Mouse (Mus musculus): Measurements from ENCODE around the gene Bcas3.
A peak's percentile ranks its signal among the peaks of the same experiment; 100 is the strongest.

Bcas3 gene

DNA sequence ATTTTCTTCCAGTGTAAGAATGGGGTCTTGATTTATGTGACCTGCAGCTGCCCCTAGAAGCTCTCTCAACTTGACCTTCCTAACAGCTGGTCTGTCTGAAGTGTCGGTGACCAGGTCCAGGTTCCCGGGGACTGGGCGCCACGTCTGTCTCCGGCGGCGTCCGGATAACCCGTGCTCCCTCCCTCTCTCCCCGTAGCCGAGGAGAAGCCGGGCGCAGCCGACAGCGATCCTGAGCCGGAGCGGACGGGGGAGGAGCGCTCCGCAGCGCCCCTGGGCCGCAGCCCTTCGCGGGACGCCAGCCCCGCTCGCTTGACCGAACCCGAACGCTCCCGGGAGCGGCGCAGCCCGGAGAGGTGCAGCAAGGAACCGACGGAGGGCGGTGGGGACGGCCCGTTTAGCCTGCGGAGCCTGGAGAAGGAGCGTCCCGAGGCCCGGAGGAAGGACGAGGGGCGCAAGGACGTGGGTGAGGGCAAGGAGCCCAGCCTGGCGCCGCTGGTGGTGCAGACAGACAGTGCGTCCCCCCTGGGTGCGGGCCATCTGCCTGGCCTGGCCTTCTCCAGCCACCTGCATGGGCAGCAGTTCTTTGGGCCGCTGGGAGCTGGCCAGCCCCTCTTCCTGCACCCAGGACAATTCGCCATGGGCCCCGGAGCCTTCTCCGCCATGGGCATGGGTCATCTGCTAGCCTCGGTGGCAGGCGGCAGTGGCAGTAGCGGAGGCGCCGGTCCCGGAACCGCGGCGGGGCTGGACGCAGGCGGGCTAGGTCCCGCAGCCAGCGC is 484.9 kb downstream of the Bcas3 start:
- peak; percentile 63 to 85 for DNase-seq (ENCODE audit: inconsistent age in 2 of 2, low spot score in 1 of 2)

DNA sequence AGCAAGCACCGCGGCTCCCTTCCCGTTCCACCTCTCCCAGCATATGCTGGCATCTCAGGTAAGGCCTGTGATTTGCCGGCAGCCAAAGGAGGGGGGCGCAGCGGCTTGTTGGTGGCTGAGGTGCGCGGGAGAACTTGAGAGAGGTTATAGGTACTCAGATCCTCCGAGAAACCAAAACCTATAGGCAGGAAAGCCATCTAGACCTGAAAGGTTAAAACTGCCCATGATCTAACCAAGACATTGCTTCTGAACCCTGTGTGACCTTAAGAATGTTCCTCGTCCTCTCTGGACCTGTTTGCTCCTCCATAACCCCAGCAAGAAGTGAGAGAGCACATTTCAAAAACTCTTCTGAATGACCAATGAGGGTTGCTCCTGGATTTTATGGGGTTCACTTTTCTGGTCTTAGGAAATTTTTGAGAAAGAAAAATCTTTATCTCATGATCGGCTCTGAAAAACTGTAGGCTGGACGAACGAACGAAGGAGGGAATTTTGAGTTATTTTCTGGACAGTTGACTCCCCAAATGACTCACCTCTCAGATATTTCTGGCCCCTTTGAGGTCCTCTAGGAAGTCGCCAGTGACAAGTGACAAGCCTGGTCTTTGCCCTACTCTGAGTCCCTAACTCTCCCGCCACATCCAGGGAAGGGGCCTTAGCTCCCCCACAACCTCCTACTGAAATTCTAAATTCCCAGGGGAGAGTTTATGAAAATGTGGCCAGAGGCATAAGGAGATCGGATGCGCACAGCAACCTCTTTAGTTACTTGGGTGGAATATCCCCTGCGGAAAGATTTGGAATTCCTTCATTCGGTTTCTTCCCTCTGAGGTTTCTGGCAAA is 485.7 kb downstream of the Bcas3 start:
- DNase-seq (ENCODE audit: inconsistent age in 2 of 2, low spot score in 1 of 2): peak; percentile 42 to 76

DNA sequence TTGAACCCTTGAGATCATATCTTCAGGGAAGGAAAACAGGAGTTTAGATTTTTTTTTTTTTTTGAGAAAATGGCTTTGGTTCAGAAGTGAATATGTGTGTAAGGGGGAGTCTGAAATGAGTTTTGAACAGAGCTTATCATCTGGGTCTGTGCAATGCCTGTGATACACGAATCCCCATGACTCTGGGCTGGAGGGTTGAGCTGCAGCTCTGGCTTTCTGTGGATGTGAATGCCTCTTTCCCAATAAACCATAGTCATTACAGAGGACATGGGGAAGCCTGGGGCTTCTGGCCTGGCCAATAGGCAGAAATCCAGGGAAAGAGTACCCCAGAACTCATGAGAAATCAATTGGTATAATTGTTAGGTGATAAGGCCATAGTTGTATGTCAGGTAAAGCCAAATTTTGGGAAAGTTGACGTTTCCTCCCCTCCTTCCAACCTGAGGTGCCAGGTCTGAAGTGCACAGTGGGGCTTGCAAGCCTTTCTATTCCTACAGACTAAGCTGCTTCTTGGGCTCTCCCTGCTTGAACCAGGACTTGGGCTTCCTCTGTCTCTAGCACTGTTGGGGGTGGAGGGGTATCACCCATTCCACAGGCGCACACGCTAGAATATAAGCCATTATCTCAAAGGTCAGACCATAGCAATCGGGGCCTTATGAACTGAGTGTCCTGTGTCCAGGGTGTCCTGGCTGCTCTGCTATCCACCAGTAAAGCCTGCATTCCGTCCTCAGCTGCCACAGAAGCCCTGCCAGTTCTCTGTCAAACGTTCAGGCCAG is 486.5 kb downstream of the Bcas3 start:
- DNase-seq (ENCODE audit: inconsistent age in 2 of 2, low spot score in 1 of 2): no peak

DNA sequence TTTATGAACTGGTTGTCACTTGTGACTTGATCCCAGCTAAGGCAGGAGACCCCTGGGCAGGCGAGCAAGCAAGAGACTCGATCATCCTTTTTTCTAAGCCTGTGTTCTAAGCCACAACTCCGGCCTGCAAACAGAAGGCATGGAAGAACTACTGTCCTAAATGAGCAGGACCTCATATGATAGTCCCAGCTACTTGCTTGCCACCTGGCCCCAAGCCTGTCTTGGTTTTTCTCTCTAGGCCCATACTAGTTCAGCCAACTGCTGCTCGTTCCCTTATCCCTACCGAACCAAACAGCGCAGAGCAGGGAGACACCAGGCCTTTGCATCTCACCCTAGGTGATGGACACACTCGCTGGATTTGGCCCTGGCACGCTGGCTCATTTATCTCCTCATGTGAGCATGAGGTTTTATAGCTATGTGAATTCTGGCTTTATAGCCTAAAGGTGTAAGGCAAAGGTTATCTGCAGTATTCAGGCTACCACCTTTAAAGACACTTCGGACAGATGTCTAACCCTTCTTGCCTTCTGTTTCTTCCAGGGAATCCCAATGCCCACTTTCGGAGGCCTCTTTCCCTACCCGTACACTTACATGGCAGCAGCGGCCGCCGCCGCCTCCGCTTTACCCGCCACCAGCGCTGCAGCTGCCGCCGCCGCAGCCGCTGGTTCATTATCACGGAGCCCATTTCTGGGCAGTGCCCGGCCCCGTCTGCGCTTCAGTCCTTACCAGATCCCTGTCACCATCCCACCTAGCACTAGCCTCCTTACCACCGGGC is 487.2 kb downstream of the Bcas3 start:
- peak; percentile 48 to 73 for DNase-seq (ENCODE audit: inconsistent age in 2 of 2, low spot score in 1 of 2)

DNA sequence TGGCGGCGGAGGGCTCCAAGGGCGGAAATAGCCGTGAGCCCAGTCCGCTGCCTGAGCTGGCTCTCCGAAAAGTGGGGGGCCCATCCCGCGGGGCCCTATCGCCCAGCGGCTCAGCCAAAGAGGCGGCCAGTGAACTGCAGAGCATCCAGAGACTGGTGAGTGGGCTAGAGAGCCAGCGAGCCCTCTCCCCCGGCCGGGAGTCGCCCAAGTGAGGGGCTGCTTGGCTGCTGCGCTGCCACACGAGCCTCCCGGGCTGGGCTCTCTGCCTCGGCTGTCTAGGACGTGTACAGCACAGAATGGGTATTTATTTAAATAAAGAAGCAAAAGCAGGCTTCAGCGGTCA is 487.8 kb downstream of the Bcas3 start:
- peak; percentile 39 to 73 for DNase-seq (ENCODE audit: inconsistent age in 2 of 2, low spot score in 1 of 2)

DNA sequence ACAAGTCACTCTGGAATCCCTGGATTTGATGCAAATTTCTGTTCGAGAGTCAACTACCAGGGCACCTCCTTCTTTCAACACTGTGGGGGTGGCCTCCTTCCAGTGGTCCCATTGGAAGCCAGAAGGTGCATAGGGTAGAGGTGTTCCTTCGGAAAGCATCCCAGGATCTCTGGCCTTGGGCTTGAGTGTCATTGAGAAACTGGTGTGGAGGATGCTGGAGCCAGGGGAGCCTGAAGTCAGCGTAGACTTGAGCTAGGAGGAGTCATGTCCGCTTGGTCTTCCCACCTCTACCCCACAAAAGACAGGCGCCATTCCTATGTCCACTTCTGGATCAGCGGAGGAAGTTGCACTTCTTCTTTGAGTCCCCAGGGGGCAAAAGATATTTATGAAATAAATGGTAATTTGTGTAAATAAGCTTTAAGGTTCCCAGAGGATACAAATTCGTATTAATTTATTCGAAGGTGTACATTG is 488.3 kb downstream of the Bcas3 start:
- peak; percentile 32 to 76 for DNase-seq (ENCODE audit: inconsistent age in 2 of 2, low spot score in 1 of 2)

DNA sequence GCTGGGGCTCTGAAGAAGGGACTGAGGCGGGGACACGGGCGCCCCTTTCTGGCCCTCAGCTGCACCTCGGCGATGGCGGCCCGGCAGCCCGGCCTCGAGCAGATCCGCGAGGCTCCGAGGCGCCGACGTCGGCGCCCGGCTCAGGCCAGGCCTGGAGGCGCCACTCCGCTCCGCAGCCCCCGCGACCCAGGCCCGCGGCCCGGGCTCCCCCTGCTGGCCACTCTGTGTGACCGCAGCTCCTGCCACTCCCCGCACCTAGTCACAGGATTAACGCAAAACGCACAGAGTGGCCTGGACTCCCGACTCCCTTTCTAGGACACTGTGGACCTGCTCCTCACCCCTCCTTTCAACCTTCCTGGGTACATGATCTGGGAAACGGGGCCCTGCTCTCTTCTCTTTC is 489.0 kb downstream of the Bcas3 start:
- DNase-seq (ENCODE audit: inconsistent age in 2 of 2, low spot score in 1 of 2): peak; percentile 84 to 92

DNA sequence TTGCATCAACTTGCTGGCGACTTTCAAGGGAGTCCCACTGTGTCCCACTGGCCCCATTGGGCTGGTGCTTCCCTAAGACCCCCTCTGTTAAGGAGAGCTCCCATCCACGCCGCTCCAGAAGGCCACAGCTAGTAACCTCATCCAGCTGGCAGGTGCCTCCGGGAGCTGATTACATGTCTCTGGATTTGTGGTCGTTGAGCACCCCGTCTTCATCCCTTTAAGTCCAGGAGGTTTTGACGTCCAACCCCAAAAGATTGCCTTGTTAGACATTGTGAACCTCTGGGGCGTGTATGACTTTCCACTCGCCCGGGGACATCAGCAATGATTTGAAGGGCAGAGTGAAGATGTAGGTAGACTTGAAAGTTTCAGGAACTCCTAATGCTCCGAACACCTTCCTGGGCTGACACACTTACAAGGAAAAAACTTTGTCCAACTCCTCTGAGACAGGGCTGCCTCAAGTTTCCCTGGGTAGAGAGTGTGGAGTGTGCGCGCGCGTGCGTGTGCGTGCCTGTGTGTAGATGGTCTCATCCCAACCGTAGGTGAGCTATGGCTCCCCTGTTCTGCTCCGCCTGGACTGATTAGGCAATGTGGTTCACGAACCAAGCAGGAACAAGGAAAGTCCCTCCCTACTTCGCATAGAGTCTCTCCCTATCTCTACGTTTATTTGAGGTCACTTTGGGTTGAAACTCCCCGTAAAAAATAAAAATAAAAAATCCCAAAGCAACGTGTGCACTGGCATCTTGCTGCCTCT is 489.8 kb downstream of the Bcas3 start:
- DNase-seq (ENCODE audit: inconsistent age in 2 of 2, low spot score in 1 of 2): peak in 1 of 2 experiments; percentile 45

DNA sequence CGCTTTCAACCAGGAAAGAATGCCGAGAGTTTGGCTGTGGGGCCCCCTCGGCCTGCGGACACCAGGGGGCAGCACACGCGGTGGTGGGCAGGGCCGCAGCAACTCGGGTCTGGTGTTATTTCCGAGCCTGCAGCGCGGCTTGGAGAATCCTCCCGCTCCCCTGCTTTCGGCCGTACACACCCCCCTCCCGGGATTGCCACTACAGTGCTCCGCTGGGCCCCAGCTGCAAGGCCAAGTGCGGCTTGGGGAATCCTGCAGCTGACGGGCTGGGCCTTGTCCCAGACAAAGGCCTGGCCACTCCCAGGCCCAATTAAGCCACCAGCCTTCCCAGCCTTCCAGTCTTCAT is 490.4 kb downstream of the Bcas3 start:
- DNase-seq (ENCODE audit: inconsistent age in 2 of 2, low spot score in 1 of 2): peak; percentile 88 to 94

DNA sequence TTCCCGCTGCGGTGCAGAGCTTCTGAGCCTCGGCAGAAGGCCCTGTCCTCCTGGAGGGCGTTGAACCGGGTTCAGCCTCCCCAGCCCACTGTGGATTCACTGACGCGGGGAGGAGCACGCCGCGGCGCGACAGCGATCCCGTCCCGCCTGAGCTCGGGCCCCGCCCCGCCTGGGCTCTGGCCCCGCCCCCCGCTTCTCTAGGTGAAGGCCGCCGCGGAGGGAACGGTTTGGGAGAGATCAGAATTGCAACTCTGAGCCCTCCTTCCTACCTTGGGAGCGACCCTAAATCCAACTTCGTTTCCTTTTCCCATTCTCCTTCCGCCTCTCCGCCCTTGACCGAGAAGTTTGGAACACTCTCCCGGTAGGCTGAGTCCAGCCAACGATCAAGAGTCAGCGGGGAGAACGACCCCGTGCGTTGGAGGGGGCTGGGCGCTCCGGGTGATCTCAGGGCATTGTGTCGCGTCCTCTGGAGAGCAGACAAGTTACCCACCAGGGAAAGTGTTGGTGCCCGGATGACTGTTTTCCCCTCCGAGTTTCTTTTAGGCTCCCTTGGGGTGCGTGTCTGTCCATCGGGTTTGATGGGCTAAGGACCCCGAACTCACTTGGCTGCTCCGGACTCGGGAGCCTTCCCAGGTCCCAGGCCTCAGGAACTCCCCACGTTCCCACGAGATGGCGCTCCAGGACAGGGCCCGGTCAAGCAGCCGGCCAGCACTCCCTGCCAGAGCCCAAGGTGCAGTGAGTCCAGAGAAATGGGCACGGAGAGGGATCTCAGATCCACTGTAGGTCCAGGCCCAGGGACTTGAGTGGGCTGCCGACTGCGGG is 491.4 kb downstream of the Bcas3 start:
- peak; percentile 93 to 97 for DNase-seq (ENCODE audit: inconsistent age in 2 of 2, low spot score in 1 of 2)

DNA sequence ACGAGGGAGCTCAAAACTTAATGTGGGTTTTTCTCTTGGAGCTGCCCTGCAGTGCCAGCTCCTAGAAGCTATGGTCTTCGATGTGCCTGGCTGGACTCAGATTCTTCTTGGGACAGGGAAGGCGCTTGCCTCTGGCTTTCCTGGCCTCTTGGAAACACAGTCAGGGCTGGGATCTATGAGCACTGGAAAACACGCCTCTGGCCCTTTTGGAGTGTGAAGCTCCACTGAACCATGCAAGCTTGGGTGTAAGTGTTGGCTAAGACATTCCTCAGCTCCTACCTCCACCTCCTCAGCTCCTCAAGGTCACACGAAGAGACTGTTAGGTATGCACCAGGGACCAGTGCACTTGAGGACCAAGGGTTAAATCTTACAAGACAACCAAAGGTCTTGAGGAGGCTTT is 492.0 kb downstream of the Bcas3 start:
- DNase-seq (ENCODE audit: inconsistent age in 2 of 2, low spot score in 1 of 2): no peak

DNA sequence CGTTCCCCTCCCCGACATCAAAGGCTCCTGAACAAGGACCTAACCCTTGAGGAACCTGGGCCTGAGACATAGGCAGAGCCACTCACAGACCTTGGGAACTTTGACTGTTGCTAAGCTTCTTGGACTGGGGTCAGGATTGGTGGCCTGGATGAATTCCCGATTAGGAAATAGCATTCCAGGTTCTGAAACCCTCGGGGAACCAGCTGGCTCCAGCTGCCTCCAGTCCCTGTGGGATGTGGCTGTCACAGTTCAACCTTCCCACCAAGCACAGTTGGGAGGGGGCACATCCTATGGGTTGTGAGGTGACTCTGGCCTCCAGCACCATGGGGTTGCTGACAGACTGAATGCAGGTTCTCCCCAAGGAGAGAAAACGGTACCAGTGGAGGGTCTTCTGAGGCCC is 493.0 kb downstream of the Bcas3 start:
- peak in 1 of 2 experiments; percentile 23 for DNase-seq (ENCODE audit: inconsistent age in 2 of 2, low spot score in 1 of 2)

DNA sequence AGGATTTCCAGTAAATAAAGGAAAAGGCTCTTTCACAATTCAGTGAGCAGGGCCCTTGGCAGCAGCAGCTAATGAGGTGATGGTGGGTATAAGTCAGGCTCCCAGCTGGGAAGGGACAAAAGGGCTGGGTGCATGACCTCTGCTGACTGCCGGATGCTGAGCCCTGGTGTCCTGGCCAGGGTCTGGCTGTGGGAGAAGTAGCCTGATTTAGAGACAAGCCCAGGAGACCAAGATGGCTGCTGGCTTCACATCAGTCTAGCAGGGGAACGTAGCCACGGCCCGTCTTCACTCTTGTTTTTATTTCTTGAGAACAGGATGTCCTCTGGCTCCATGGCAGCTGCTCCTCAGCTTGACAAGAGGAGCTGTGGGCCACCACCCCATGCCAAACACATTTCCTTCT is 493.5 kb downstream of the Bcas3 start:
- peak; percentile 52 to 70 for DNase-seq (ENCODE audit: inconsistent age in 2 of 2, low spot score in 1 of 2)

DNA sequence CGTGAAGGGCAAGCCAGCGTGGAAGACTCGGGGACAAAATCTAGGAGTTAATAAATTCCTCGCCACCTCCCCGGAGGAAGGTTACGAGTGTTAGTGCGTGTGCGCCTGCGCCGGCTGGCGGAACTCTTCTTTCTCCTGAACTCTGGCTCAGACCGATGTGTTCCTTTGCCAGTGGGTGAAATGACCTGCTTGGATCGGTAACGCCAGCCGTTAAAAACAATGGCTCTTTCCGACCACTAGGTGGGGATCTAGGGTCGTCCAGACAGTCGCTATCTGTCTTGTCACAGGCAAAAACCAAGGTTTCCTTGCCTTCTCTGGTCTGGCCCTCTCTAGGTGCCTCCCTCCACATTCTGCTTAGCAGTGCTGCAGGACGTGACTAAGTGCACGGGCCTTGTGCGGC is 496.1 kb downstream of the Bcas3 start:
- DNase-seq (ENCODE audit: inconsistent age in 2 of 2, low spot score in 1 of 2): peak; percentile 82 to 93

DNA sequence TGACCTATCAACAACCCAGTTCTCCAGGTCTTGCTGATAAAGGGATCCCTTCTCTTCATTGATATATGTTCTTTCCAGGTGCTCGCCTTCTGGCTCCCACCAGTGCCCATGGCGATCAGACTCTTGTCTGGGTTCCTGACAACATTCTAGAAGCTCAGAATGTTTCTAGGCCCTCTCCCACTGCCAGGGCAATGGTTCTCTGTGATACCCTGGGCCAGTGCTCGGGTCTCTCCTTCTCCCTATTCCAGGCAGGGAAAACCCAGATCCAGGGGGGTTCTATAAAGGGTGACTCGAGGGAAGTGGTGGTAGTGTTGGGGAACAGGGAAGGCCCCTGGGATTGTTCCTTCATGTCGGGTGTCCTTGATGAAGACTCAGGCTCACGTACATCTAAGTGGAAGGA is 497.3 kb downstream of the Bcas3 start, which contains the start of gene Gm11444:
Gene Gm11444, minus strand, starts transcription at position 101 of the 400 bp plus-strand sequence.
- no peak for DNase-seq (ENCODE audit: inconsistent age in 2 of 2, low spot score in 1 of 2)

DNA sequence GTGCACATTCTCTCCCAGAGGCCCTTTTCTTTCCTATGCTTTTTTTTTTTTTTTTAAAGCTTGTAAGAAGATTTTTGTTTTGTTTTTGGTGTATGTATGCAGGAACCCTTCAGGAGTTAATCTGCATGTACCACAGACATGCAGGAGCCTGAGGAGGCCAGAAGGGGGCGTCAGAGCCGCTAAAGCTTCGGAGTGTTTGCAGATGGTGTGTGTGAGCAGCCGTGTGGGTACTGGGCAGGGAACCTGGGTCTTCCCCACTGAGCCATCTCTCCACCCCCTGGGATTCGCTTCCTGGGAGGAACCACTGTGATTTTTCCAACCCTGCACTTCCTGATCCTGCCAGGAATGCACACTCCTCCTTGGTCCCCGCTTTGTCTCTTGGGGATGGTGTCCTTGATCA is 497.8 kb downstream of the Bcas3 start:
- DNase-seq (ENCODE audit: inconsistent age in 2 of 2, low spot score in 1 of 2): peak; percentile 9 to 22

DNA sequence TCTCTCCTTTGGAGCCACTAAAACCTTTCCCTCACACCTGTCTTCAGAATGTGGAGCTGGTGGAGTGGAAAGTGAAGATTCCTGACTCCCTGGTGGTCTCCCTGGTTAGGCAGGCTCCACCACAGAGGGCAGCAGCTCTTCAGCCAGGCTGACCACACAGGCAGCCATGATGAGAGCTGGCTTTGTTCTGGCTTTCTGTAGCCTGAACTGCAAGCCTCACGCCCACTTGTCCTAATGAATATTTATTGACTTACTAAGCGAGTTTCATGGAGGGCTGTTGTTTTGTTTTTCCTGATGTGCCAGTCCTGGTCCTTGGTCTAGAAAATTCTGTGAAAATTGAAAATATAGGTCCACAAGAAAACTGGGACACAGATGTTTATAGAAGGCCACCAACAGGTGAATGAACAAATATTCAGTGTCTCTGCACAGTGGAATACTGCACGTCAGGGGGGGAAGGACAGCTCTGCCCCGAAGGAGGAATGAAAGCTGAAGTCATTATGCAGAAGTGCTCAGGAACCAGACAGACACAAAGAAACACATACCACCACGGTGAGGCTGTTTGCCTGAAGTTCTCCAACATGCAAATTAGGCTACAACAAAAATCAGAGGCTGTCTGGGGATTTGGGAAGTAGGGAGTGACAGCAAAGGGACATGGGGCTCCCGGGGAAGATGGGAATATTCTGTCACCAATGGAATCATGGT is 505.2 kb downstream of the Bcas3 start:
- no peak for DNase-seq (ENCODE audit: inconsistent age in 2 of 2, low spot score in 1 of 2)

DNA sequence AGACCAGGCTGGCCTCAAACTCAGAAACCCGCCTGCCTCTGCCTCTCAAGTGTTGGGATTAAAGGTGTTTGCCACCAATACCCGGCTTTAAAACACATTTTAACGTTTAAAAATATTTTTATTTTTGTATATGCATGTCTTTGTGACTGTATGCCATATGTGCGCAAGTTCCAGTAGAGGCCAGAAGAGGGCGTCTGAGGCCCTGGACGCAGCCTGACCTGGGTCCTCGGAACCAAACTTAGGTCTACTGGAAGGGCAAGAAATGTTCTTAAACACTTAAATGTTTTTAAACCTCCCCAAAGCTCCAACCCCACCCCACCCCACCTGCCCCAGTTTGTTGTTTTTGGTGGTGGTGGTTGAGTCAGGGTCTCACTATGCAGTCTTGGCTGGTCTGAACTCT is 511.4 kb downstream of the Bcas3 start:
- peak in 1 of 2 experiments; percentile 43 for DNase-seq (ENCODE audit: inconsistent age in 2 of 2, low spot score in 1 of 2)
